Mouse (Mus musculus): Measurements from ENCODE around the gene Tmem190.

Tmem190 gene

DNA sequence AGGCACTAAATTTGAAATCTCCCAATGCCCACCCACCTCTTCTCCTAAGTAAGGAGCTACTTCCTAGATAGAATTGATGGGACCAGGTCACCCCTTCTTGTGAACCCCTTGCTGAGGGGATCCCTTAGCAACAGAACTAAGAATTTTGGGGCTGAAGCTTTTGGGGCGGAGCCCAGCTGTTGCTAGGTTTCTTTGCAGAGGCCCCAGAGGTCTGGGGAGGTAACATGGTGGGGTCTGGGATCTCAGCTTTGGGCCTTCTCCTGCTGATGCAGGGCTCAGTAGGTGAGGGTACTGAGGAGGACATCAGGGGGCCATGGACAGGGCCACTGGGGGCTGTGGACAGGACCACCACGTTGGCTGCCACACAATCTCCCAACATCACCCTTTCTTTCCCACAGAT is at the start of gene Tmem190, which contains the start of gene Il11:
Gene Tmem190 (plus strand): TSS at position 179 of the 400 bp plus-strand sequence.
Gene Il11 (minus strand): TSS at position 101 of the 400 bp plus-strand sequence.
- H3K27me3 ChIP-seq (ENCODE audit: control insufficient read depth, insufficient read depth, low read length, poor library complexity, severe bottlenecking): no peaks in the 10 kb centered on the region
- H3K36me3 ChIP-seq (ENCODE audit: control insufficient read depth, insufficient read depth, low read length, poor library complexity, severe bottlenecking): no peaks in the 10 kb centered on the region
- no peak for DNase-seq (ENCODE audit: low read depth, low spot score)

- DNase-seq (ENCODE audit: low read depth, low spot score): no peak
- H3K27me3 ChIP-seq (ENCODE audit: control insufficient read depth, insufficient read depth, low read length, poor library complexity, severe bottlenecking): no peaks in the 10 kb centered on the region
- H3K36me3 ChIP-seq (ENCODE audit: control insufficient read depth, insufficient read depth, low read length, poor library complexity, severe bottlenecking): no peaks in the 10 kb centered on the region
Measured at GRCm38 (mm10) chr7:4732968-4733392, 49.8 kb upstream of the Tmem190 start.

DNA sequence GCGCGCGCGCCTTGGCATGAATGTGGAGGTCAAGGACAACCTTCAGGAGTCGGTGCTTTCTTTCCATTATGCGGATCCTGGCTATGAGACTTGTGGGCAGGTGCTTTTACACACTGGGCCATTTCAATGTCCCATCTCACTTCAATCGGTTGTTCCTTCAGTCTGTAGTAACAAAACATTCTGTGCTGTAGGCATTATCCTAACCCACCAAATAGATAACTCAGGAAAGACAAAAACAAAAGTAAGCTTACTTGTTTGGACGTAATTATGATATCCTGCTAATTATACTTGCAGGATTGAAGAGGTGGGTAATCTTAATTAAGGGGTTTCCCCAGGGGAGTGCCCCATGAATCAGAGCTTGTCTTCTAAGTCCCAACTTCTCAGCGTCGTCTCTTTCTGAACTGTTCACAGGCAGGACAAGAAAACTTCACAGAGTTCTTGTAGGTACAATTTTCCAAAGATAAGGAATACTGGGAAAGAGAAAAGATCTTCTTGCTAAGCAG is 43.6 kb upstream of the Tmem190 start:
- DNase-seq (ENCODE audit: low read depth, low spot score): no peak
- no peaks in the 10 kb centered on the region for H3K27me3 ChIP-seq (ENCODE audit: control insufficient read depth, insufficient read depth, low read length, poor library complexity, severe bottlenecking)
- no peaks in the 10 kb centered on the region; the same call in 1 of the 2 replicates for H3K36me3 ChIP-seq (ENCODE audit: control insufficient read depth, insufficient read depth, low read length, poor library complexity, severe bottlenecking)

- no peaks in the 10 kb centered on the region; the same call in 1 of the 2 replicates for H3K36me3 ChIP-seq (ENCODE audit: control insufficient read depth, insufficient read depth, low read length, poor library complexity, severe bottlenecking)
- no peaks in the 10 kb centered on the region for H3K27me3 ChIP-seq (ENCODE audit: control insufficient read depth, insufficient read depth, low read length, poor library complexity, severe bottlenecking)
- DNase-seq (ENCODE audit: low read depth, low spot score): peak; percentile 100
Measured at GRCm38 (mm10) chr7:4739544-4740275, 43.0 kb upstream of the Tmem190 start, which contains the start of gene Kmt5c. Kmt5c (plus strand) TSS chr7:4740115.

DNA sequence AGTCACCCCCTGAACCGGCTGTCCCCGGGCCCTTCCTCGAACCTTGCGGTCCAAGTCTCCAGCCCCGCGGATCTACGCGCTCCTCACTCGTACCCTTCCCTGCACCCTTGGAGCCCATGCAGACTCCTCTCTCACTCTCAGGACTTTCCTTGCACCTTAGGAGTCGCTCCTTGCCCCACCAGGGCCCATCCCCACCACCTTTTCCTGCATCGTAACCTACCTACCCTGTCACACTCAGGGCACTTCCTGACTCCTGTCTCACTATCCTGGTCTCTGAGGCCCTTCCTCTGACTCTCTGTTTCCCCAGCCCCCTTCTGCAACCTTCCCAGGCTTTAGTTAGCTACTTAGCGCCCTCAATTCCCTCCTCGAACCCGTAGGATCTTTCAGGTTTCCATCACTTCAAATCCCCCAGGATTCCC is 42.4 kb upstream of the Tmem190 start:
- H3K36me3 ChIP-seq (ENCODE audit: control insufficient read depth, insufficient read depth, low read length, poor library complexity, severe bottlenecking): no peaks in the 10 kb centered on the region; the same call in 1 of the 2 replicates
- H3K27me3 ChIP-seq (ENCODE audit: control insufficient read depth, insufficient read depth, low read length, poor library complexity, severe bottlenecking): no peaks in the 10 kb centered on the region
- no peak for DNase-seq (ENCODE audit: low read depth, low spot score)

DNA sequence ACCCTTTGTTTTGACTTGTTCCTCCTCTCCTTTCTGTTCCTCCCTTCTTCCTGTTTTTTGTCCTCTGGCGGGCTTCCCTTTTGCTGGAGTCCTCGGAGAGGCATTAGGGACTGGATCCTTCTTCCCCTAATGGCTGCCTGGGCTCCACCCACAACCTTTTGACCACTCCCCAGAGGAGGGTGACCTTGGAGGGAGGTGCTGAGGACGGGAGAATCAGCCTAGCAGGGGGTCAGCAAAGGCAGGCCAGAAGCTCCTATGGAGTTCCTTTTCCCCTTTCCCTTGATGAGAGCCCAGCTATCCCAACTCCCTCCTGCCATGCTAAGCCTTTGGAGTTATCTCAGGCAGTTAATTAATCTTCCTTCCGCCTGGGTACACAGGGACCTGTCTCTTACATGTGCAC is 41.6 kb upstream of the Tmem190 start:
- DNase-seq (ENCODE audit: low read depth, low spot score): peak; percentile 22
- Histone ChIP-seq H3K36me3 (ENCODE audit: control insufficient read depth, insufficient read depth, low read length, poor library complexity, severe bottlenecking) (no peaks in the 10 kb centered on the region; the same call in 1 of the 2 replicates), H3K27me3 (ENCODE audit: control insufficient read depth, insufficient read depth, low read length, poor library complexity, severe bottlenecking) (no peaks in the 10 kb centered on the region)

- H3K27me3 ChIP-seq (ENCODE audit: control insufficient read depth, insufficient read depth, low read length, poor library complexity, severe bottlenecking): no peaks in the 10 kb centered on the region
- no peaks in the 10 kb centered on the region; the same call in 1 of the 2 replicates for H3K36me3 ChIP-seq (ENCODE audit: control insufficient read depth, insufficient read depth, low read length, poor library complexity, severe bottlenecking)
- DNase-seq (ENCODE audit: low read depth, low spot score): no peak
Measured at GRCm38 (mm10) chr7:4741672-4742481, 40.9 kb upstream of the Tmem190 start.

DNA sequence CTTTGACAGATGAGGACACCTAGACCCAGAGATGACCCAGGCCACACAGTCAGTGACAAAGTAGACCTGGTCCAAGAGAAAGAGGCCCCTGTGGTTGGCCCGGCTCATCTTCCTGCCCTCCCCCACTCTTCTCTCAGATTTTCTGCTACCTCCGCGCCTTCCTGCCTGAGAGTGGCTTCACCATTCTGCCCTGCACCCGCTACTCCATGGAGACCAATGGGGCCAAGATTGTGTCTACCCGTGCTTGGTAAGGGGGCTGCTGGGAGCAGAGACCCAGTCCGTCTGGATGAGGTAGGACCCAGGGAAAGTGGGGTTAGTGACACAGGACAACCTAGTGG is 40.3 kb upstream of the Tmem190 start:
- no peak for DNase-seq (ENCODE audit: low read depth, low spot score)
- Histone ChIP-seq H3K36me3 (ENCODE audit: control insufficient read depth, insufficient read depth, low read length, poor library complexity, severe bottlenecking) (no peaks in the 10 kb centered on the region; the same call in 1 of the 2 replicates), H3K27me3 (ENCODE audit: control insufficient read depth, insufficient read depth, low read length, poor library complexity, severe bottlenecking) (no peaks in the 10 kb centered on the region)

GRCm38 (mm10) chr7:4743354-4743753 is 39.4 kb upstream of the Tmem190 start:
- no peaks in the 10 kb centered on the region for H3K27me3 ChIP-seq (ENCODE audit: control insufficient read depth, insufficient read depth, low read length, poor library complexity, severe bottlenecking)
- no peaks in the 10 kb centered on the region; the same call in 1 of the 2 replicates for H3K36me3 ChIP-seq (ENCODE audit: control insufficient read depth, insufficient read depth, low read length, poor library complexity, severe bottlenecking)
- DNase-seq (ENCODE audit: low read depth, low spot score): no peak

DNA sequence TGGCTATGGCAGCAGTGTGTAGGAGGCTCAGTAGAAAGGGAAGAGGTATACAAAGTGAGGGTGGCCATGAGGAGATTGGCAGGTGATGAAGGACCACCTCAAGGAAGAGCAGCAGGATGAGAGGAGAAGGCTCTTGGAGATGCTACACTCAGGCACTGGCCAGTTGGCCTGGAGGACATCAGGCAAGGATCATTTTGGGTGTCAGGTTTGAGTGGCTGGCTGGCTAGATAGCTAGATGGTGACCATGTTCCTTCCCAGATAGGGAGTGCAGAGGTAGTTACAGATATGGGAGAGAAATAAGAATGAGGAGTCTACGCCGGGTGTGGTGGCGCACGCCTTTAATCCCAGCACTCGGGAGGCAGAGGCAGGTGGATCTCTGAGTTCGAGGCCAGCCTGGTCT is 37.9 kb upstream of the Tmem190 start:
- H3K36me3 ChIP-seq (ENCODE audit: control insufficient read depth, insufficient read depth, low read length, poor library complexity, severe bottlenecking): no peaks in the 10 kb centered on the region; the same call in 1 of the 2 replicates
- DNase-seq (ENCODE audit: low read depth, low spot score): no peak
- no peaks in the 10 kb centered on the region for H3K27me3 ChIP-seq (ENCODE audit: control insufficient read depth, insufficient read depth, low read length, poor library complexity, severe bottlenecking)

DNA sequence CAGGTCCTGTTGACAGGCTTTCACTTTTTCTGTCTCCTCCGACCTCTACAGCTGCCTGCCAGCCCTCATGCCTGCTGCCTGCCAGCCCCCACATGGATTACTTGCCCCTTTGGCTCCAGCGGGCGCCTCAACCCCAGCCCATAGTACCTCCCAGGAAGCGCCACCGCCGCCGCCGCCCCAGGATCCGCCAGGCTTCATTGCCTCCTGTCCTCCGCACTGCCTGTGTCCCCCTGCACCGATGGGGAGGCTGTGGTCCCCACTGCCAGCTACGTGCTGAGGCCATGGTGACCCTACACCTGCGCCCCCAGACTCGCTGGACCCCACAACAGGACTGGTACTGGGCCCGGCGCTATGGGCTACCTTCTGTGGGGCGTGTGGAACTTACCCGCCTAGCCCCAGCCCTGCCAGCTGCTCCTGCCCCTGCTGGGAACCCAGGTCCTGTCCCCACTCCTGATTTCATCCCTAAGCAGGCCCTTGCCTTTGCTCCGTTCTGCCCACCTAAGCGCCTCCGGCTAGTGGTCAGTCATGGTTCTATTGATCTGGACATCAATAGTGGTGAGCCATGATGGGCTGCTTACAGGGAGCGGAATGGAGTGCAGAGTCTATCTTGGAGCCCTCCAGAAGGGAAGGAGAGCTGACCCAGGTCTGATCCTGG is 36.3 kb upstream of the Tmem190 start:
- Histone ChIP-seq H3K36me3 (ENCODE audit: control insufficient read depth, insufficient read depth, low read length, poor library complexity, severe bottlenecking) (no peaks in the 10 kb centered on the region; the same call in 1 of the 2 replicates), H3K27me3 (ENCODE audit: control insufficient read depth, insufficient read depth, low read length, poor library complexity, severe bottlenecking) (no peaks in the 10 kb centered on the region)
- DNase-seq (ENCODE audit: low read depth, low spot score): no peak

- no peak for DNase-seq (ENCODE audit: low read depth, low spot score)
- H3K27me3 ChIP-seq (ENCODE audit: control insufficient read depth, insufficient read depth, low read length, poor library complexity, severe bottlenecking): no peaks in the 10 kb centered on the region
- no peaks in the 10 kb centered on the region for H3K36me3 ChIP-seq (ENCODE audit: control insufficient read depth, insufficient read depth, low read length, poor library complexity, severe bottlenecking)
Measured at GRCm38 (mm10) chr7:4747156-4747899, 35.4 kb upstream of the Tmem190 start.

DNA sequence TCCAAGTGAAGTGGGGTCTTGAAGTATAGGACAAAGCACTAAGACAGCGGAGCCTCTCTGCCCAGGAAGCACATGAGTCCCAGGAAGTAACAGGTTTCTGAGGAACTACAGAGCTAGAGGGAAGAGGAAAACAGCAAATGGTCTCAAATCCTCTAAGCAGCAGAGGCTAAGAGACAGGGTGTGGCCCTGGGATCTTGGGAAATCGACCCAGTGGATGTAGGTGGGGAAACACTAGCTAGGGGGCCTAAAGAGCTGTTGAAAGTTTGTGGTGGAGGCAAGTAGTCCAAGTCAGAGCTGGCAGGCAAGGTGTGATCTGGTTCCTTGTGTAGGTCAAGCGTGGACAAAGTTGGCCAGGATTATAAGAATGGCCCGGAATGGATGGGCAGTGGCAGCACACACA is 34.4 kb upstream of the Tmem190 start:
- no peaks in the 10 kb centered on the region for H3K27me3 ChIP-seq (ENCODE audit: control insufficient read depth, insufficient read depth, low read length, poor library complexity, severe bottlenecking)

DNA sequence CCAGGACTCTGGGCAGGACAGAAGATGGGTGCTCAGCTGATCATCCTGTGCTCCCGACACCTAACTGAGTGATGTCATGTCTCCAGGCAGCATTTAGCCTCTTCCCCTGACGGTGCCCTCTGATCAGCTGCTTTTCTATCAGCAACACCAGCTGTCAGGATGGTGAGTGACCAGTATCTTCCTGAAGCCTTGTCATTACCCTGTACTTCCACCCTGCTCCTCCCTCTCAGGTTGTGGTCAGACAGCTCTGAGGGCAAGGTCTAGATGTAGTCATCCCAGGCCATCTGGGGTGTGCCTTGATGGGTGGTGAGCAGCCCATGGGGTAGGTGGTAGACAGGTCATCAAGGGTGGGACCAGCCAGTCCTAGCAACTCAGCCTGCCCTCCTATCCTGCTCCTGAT is 33.6 kb upstream of the Tmem190 start:
- H3K27me3 ChIP-seq (ENCODE audit: control insufficient read depth, insufficient read depth, low read length, poor library complexity, severe bottlenecking): no peaks in the 10 kb centered on the region
- no peaks in the 10 kb centered on the region for H3K36me3 ChIP-seq (ENCODE audit: control insufficient read depth, insufficient read depth, low read length, poor library complexity, severe bottlenecking)
- no peak for DNase-seq (ENCODE audit: low read depth, low spot score)

More for the DNA sequence above, 34.4 kb upstream of the Tmem190 start:
- DNase-seq (ENCODE audit: low read depth, low spot score): no peak
- no peaks in the 10 kb centered on the region for H3K36me3 ChIP-seq (ENCODE audit: control insufficient read depth, insufficient read depth, low read length, poor library complexity, severe bottlenecking)

Data from splenic B cell, adult 2 months (primary cell).